In genomic region chr19:58220061-58220831, GRCm38 (mm10) we compare ENCODE assay signal across 20 mouse cellular contexts.
DNase-seq lines count a peak whose midpoint lies in the region; ATAC-seq and TF ChIP-seq lines count a peak whose summit lies in the region.
"Had no signal": no experiment of that assay in that cellular context is flagged by ENCODE, and none has a peak within 500 bp of the region (broad histone marks: within the 10 kb centered on the region; RNA-seq: fewer than 3 reads in every experiment).

No protein-coding gene starts in this region.

- 80% methylated on average over 25 of the region's 25 CpGs for WGBS in midbrain, embryonic 10.5 days
- 69% methylated on average over 25 of the region's 25 CpGs for WGBS in midbrain, postnatal 0 days
- 64% methylated on average over 25 of the region's 25 CpGs for WGBS in forebrain, embryonic 10.5 days
- whole genome bisulfite sequencing in forebrain, embryonic 16.5 days: 20% methylated on average over 25 of the region's 25 CpGs
- WGBS in liver, embryonic 12.5 days (ENCODE audit: insufficient replicate concordance): 77% methylated on average over 25 of the region's 25 CpGs

- H3K27me3 ChIP-seq in midbrain, embryonic 10.5 days (ENCODE audit: low read depth, poor library complexity, severe bottlenecking): peaks cover 2% of the 10 kb centered on the region; the same call in 1 of the 2 replicates
- no peaks in the 10 kb centered on the region for H3K27me3 ChIP-seq in midbrain, postnatal 0 days (ENCODE audit: insufficient read depth, low read length)
- H3K27me3 ChIP-seq in forebrain, embryonic 10.5 days (ENCODE audit: poor library complexity, severe bottlenecking): peaks cover 67% of the 10 kb centered on the region
- peaks cover 8% of the 10 kb centered on the region for H3K27me3 ChIP-seq in forebrain, embryonic 16.5 days (replicated peaks; ENCODE audit: control insufficient read depth, insufficient read depth, low read length)
- H3K27me3 ChIP-seq in liver, embryonic 12.5 days (replicated peaks): no peaks in the 10 kb centered on the region
- H3K27me3 ChIP-seq: kidney, embryonic 15.5 days had no signal

- no peaks in the 10 kb centered on the region for H3K36me3 ChIP-seq in midbrain, embryonic 10.5 days
- no peaks in the 10 kb centered on the region for H3K36me3 ChIP-seq in midbrain, postnatal 0 days (ENCODE audit: insufficient read depth, low read length)
- H3K36me3 ChIP-seq in forebrain, embryonic 10.5 days (replicated peaks): no peaks in the 10 kb centered on the region
- H3K36me3 ChIP-seq in forebrain, embryonic 16.5 days (ENCODE audit: control insufficient read depth, insufficient read depth): no peaks in the 10 kb centered on the region
- no peaks in the 10 kb centered on the region for H3K36me3 ChIP-seq in liver, embryonic 12.5 days
- H3K36me3 ChIP-seq: embryonic facial prominence, embryonic 13.5 days; G1E; kidney, embryonic 15.5 days; limb, embryonic 15.5 days had no signal

- peaks cover 9% of the 10 kb centered on the region for H3K4me1 ChIP-seq in midbrain, embryonic 10.5 days
- H3K4me1 ChIP-seq in midbrain, postnatal 0 days (ENCODE audit: insufficient read depth, low read length): no peaks in the 10 kb centered on the region
- H3K4me1 ChIP-seq in forebrain, embryonic 10.5 days: peaks cover 15% of the 10 kb centered on the region
- peaks cover 6% of the 10 kb centered on the region; the same call in 1 of the 2 replicates for H3K4me1 ChIP-seq in forebrain, embryonic 16.5 days (replicated peaks; ENCODE audit: control insufficient read depth, insufficient read depth, low read length)
- H3K4me1 ChIP-seq in liver, embryonic 12.5 days: no peaks in the 10 kb centered on the region
- H3K4me1 ChIP-seq: megakaryocyte, embryonic 14.5 days had no signal

- H3K9ac ChIP-seq in midbrain, postnatal 0 days (replicated peaks; ENCODE audit: low read length, poor library complexity, severe bottlenecking): no peak overlapping the region
- no peak overlapping the region for H3K9ac ChIP-seq in forebrain, embryonic 16.5 days (replicated peaks; ENCODE audit: low read depth, low read length)
- no peak overlapping the region for H3K9ac ChIP-seq in liver, embryonic 12.5 days
- H3K9ac ChIP-seq: embryonic facial prominence, embryonic 13.5 days; hindbrain, embryonic 14.5 days; kidney, embryonic 15.5 days; limb, embryonic 15.5 days; liver, postnatal 0 days had no signal

- DNase-seq in midbrain, embryonic 10.5 days (ENCODE audit: low spot score): no peak
- no peak for DNase-seq in midbrain, postnatal 0 days (ENCODE audit: low spot score)
- DNase-seq in forebrain, embryonic 10.5 days (ENCODE audit: extremely low spot score, low spot score): no peak
- peak; percentile 42 for DNase-seq in retina, embryonic 14.5 days (ENCODE audit: low spot score)
- DNase-seq in cerebellum, adult 8-10 months: no peak
- DNase-seq: cerebellum, adult 2 months; gastrocnemius, postnatal 14 days; liver, postnatal 0 days; thymus, postnatal 4 days had no signal

- no peak overlapping the region for H3K4me3 ChIP-seq in midbrain, embryonic 10.5 days
- no peak overlapping the region for H3K4me3 ChIP-seq in midbrain, postnatal 0 days (ENCODE audit: low read depth, low read length)
- no peak overlapping the region for H3K4me3 ChIP-seq in forebrain, embryonic 10.5 days
- H3K4me3 ChIP-seq in forebrain, embryonic 16.5 days (replicated peaks; ENCODE audit: low read length): no peak overlapping the region
- H3K4me3 ChIP-seq in liver, embryonic 12.5 days: no peak overlapping the region
- H3K4me3 ChIP-seq: embryonic facial prominence, embryonic 13.5 days; kidney, embryonic 15.5 days; limb, embryonic 15.5 days; megakaryocyte, embryonic 14.5 days had no signal

- H3K4me2 ChIP-seq in midbrain, postnatal 0 days (ENCODE audit: low read depth, low read length, poor library complexity, severe bottlenecking): no peak overlapping the region
- H3K4me2 ChIP-seq in forebrain, embryonic 16.5 days (ENCODE audit: low read length): peak overlapping the region; percentile 16; the same call in 1 of the 2 replicates
- H3K4me2 ChIP-seq in liver, embryonic 12.5 days: no peak overlapping the region
- H3K4me2 ChIP-seq: embryonic facial prominence, embryonic 13.5 days; hindbrain, embryonic 14.5 days; kidney, embryonic 15.5 days; limb, embryonic 15.5 days had no signal

- H3K27ac ChIP-seq in midbrain, embryonic 10.5 days (replicated peaks): 0 out of 2 replicates have a peak overlapping the region, but pooled peaks have one; percentile 38
- no peak overlapping the region for H3K27ac ChIP-seq in midbrain, postnatal 0 days (ENCODE audit: low read depth, low read length)
- H3K27ac ChIP-seq in forebrain, embryonic 10.5 days: peak overlapping the region; percentile 44; the same call in 1 of the 2 replicates
- H3K27ac ChIP-seq in forebrain, embryonic 16.5 days (ENCODE audit: low read length): no peak overlapping the region
- no peak overlapping the region for H3K27ac ChIP-seq in liver, embryonic 12.5 days
- H3K27ac ChIP-seq: embryonic facial prominence, embryonic 13.5 days; hindbrain, embryonic 14.5 days; kidney, embryonic 15.5 days; limb, embryonic 15.5 days had no signal

- H3K9me3 ChIP-seq in midbrain, embryonic 10.5 days (replicated peaks): no peaks in the 10 kb centered on the region
- no peaks in the 10 kb centered on the region for H3K9me3 ChIP-seq in midbrain, postnatal 0 days (ENCODE audit: low read length)
- H3K9me3 ChIP-seq in forebrain, embryonic 10.5 days: no peaks in the 10 kb centered on the region
- no peaks in the 10 kb centered on the region for H3K9me3 ChIP-seq in forebrain, embryonic 16.5 days (ENCODE audit: control insufficient read depth, low read length)
- no peaks in the 10 kb centered on the region for H3K9me3 ChIP-seq in liver, embryonic 12.5 days (replicated peaks)
- H3K9me3 ChIP-seq: embryonic facial prominence, embryonic 13.5 days; kidney, embryonic 15.5 days; limb, embryonic 15.5 days had no signal

- ATAC-seq in midbrain, postnatal 0 days (ENCODE audit: low FRiP score): no peak
- no peak for ATAC-seq in forebrain, embryonic 16.5 days
- ATAC-seq in liver, embryonic 12.5 days: no peak
- ATAC-seq: CD4-positive, CD25-positive, alpha-beta regulatory T cell, adult 4 months; intestine, embryonic 16.5 days; liver, postnatal 0 days; midbrain, embryonic 16.5 days had no signal

- TF ChIP-seq CTCF in midbrain, postnatal 0 days (IDR thresholded peaks at IDR 0.05): no peak

Comparison
In these comparisons a context has a peak if more than half of its experiments do, and no peak if none do; other contexts are left out.
1. H3K27ac ChIP-seq: peak in midbrain, embryonic 10.5 days (single experiment) and forebrain, embryonic 10.5 days (single experiment); none in midbrain, postnatal 0 days (single experiment), forebrain, embryonic 16.5 days (single experiment) and liver, embryonic 12.5 days (single experiment).